Mouse (Mus musculus) erythroblast, embryonic 14.5 days (primary cell): ENCODE results near the gene Esd.

Experiments used
- GATA1 ChIP-seq: IDR thresholded peaks from 2 replicates; pipeline ENCODE4 v1.6.1; 2012; ENCODE audit warnings: low read length, inconsistent platforms, mixed read lengths
- TAL1 ChIP-seq: IDR thresholded peaks from 3 replicates; pipeline ENCODE4 v1.6.1; 2012; ENCODE audit warnings: low read length, inconsistent platforms, mixed read lengths

DNA sequence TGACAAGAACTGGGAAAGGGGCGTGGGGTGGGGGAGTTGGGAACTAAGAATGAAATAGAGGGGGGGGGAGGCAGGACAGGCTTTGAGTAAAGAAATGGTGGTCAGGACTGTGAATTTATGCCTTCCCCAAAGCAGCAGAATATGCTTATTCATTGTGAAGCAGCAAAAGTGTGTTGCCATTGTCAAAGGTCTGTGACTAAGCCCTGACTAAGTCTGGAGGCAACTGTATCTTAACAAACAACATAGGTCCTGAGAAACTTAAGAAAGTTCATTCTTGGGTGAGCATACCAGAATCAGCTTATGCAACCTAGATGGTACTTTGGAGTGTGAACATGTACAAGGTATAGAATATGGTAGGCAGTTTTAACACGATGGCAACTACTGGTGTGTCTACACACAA is 1.3 kb downstream of the Esd start:
- TF ChIP-seq TAL1, result no peak
- TF ChIP-seq GATA1, result no peak
